ENCODE assay signal across 10 mouse cellular contexts in the genomic region with DNA sequence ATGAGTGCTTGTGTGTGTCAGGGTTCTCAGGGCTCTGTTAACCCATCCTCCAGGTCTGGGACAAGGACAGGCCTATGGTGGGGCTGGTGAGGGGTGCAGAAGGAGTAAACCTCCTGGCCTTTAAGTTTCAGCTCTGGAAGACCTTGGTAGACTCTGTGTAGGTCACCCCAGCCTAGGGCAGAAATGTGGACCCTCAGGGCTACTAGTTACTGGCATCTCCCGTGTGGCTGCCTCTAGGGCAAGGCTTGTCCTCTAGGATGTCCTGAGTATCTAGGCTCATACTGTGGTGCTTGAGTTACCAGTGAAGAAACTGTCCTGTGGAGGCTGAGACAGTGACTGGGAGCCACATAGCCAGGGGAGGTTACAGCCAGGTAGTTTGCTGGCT. TPM values are rescaled to one million over a fixed set of nuclear protein-coding genes. Genes with fewer than 3 reads are reported as not detected.
DNase-seq lines count a peak whose midpoint lies in the region; ATAC-seq and TF ChIP-seq lines count a peak whose summit lies in the region.
"Had no signal": no experiment of that assay in that cellular context is flagged by ENCODE, and none has a peak within 500 bp of the region (broad histone marks: within the 10 kb centered on the region; RNA-seq: fewer than 3 reads in every experiment).

No protein-coding gene starts in this region.

- peak overlapping the region; percentile 26 for H3K4me2 ChIP-seq in intestine, embryonic 14.5 days (ENCODE audit: low read length)
- H3K4me2 ChIP-seq in intestine, postnatal 0 days (replicated peaks; ENCODE audit: low read depth) = no peak overlapping the region
- no peak overlapping the region for H3K4me2 ChIP-seq in neural tube, embryonic 11.5 days (ENCODE audit: low read depth)
- peak overlapping the region; percentile 19; the same call in 1 of the 2 replicates for H3K4me2 ChIP-seq in intestine, embryonic 15.5 days (replicated peaks)
- H3K4me2 ChIP-seq in stomach, postnatal 0 days (replicated peaks; ENCODE audit: low read depth) = no peak overlapping the region

- no peak for TF ChIP-seq EP300 in stomach, postnatal 0 days (optimal IDR thresholded peaks at IDR 0.05)

- H3K9ac ChIP-seq in intestine, embryonic 14.5 days (ENCODE audit: low read length) = no peak overlapping the region
- no peak overlapping the region; the same call in 1 of the 2 replicates for H3K9ac ChIP-seq in intestine, postnatal 0 days (ENCODE audit: low read depth, low read length)
- H3K9ac ChIP-seq in neural tube, embryonic 11.5 days (ENCODE audit: low read length) = peak overlapping the region; percentile 39; the same call in 1 of the 2 replicates
- peak overlapping the region; percentile 31; the same call in 1 of the 2 replicates for H3K9ac ChIP-seq in intestine, embryonic 15.5 days
- no peak overlapping the region for H3K9ac ChIP-seq in stomach, postnatal 0 days (ENCODE audit: low read length)

- H3K36me3 ChIP-seq in intestine, embryonic 14.5 days (ENCODE audit: control insufficient read depth, insufficient read depth, low read length) = no peaks in the 10 kb centered on the region
- no peaks in the 10 kb centered on the region for H3K36me3 ChIP-seq in intestine, postnatal 0 days (ENCODE audit: control insufficient read depth, insufficient read depth)
- no peaks in the 10 kb centered on the region for H3K36me3 ChIP-seq in neural tube, embryonic 11.5 days (ENCODE audit: control insufficient read depth, insufficient read depth, low read length)
- no peaks in the 10 kb centered on the region for H3K36me3 ChIP-seq in intestine, embryonic 15.5 days
- no peaks in the 10 kb centered on the region for H3K36me3 ChIP-seq in stomach, postnatal 0 days (ENCODE audit: control insufficient read depth, insufficient read depth, low read length)

- H3K9me3 ChIP-seq in intestine, embryonic 14.5 days (ENCODE audit: control insufficient read depth, low read length) = no peaks in the 10 kb centered on the region
- H3K9me3 ChIP-seq in intestine, postnatal 0 days (ENCODE audit: control insufficient read depth) = no peaks in the 10 kb centered on the region
- H3K9me3 ChIP-seq in neural tube, embryonic 11.5 days (ENCODE audit: control insufficient read depth, low read length) = no peaks in the 10 kb centered on the region
- no peaks in the 10 kb centered on the region for H3K9me3 ChIP-seq in intestine, embryonic 15.5 days
- no peaks in the 10 kb centered on the region for H3K9me3 ChIP-seq in stomach, postnatal 0 days (ENCODE audit: control insufficient read depth, low read length)

- 48% methylated on average over 1 of the region's 1 CpGs for WGBS in intestine, embryonic 14.5 days
- WGBS in intestine, postnatal 0 days = 53% methylated on average over 1 of the region's 1 CpGs
- WGBS in neural tube, embryonic 11.5 days = 44% methylated on average over 1 of the region's 1 CpGs
- WGBS in intestine, embryonic 15.5 days = 39% methylated on average over 1 of the region's 1 CpGs
- WGBS in stomach, postnatal 0 days = 43% methylated on average over 1 of the region's 1 CpGs

- ATAC-seq in intestine, embryonic 14.5 days (replicated peaks; ENCODE audit: low FRiP score, low TSS enrichment, low read depth) = no peak
- no peak for ATAC-seq in intestine, postnatal 0 days
- ATAC-seq in neural tube, embryonic 11.5 days (ENCODE audit: insufficient read depth, low FRiP score, low TSS enrichment) = no peak
- ATAC-seq in intestine, embryonic 15.5 days = no peak
- no peak for ATAC-seq in stomach, postnatal 0 days (ENCODE audit: low FRiP score, low TSS enrichment)

- peak overlapping the region; percentile 70 for H3K27ac ChIP-seq in intestine, embryonic 14.5 days (ENCODE audit: low read depth)
- no peak overlapping the region for H3K27ac ChIP-seq in intestine, postnatal 0 days (ENCODE audit: low read depth, low read length)
- peak overlapping the region; percentile 70 for H3K27ac ChIP-seq in neural tube, embryonic 11.5 days (ENCODE audit: low read depth, low read length)
- H3K27ac ChIP-seq in intestine, embryonic 15.5 days = peak overlapping the region; percentile 81
- peak overlapping the region; percentile 5; the same call in 1 of the 2 replicates for H3K27ac ChIP-seq in stomach, postnatal 0 days (replicated peaks)
- H3K27ac ChIP-seq: left cerebral cortex, adult 2 months had no signal

- H3K27me3 ChIP-seq in intestine, embryonic 14.5 days (replicated peaks; ENCODE audit: control insufficient read depth, insufficient read depth, low read length) = no peaks in the 10 kb centered on the region
- no peaks in the 10 kb centered on the region for H3K27me3 ChIP-seq in intestine, postnatal 0 days (replicated peaks; ENCODE audit: control insufficient read depth, insufficient read depth, low read length)
- no peaks in the 10 kb centered on the region for H3K27me3 ChIP-seq in neural tube, embryonic 11.5 days (ENCODE audit: control insufficient read depth, insufficient read depth, low read length)
- no peaks in the 10 kb centered on the region for H3K27me3 ChIP-seq in intestine, embryonic 15.5 days (replicated peaks)
- H3K27me3 ChIP-seq in stomach, postnatal 0 days (ENCODE audit: control insufficient read depth, insufficient read depth, low read length) = no peaks in the 10 kb centered on the region

- no peak for TF ChIP-seq CTCF in intestine, postnatal 0 days (IDR thresholded peaks at IDR 0.05; ENCODE audit: low read depth)
- no peak for TF ChIP-seq CTCF in stomach, postnatal 0 days (IDR thresholded peaks at IDR 0.05; ENCODE audit: low read depth)

- peaks cover 90% of the 10 kb centered on the region for H3K4me1 ChIP-seq in intestine, embryonic 14.5 days (replicated peaks; ENCODE audit: control insufficient read depth, insufficient read depth, low read length)
- peaks cover 38% of the 10 kb centered on the region for H3K4me1 ChIP-seq in intestine, postnatal 0 days (replicated peaks; ENCODE audit: control insufficient read depth, insufficient read depth, low read length)
- peaks cover 87% of the 10 kb centered on the region for H3K4me1 ChIP-seq in neural tube, embryonic 11.5 days (ENCODE audit: control insufficient read depth, insufficient read depth, low read length)
- H3K4me1 ChIP-seq in intestine, embryonic 15.5 days (replicated peaks) = peaks cover 98% of the 10 kb centered on the region
- peaks cover 19% of the 10 kb centered on the region for H3K4me1 ChIP-seq in stomach, postnatal 0 days (replicated peaks; ENCODE audit: control insufficient read depth, insufficient read depth)

- no peak for DNase-seq in intestine, embryonic 14.5 days (ENCODE audit: low spot score)
- DNase-seq in neural tube, embryonic 11.5 days (ENCODE audit: low spot score) = no peak
- no peak for DNase-seq in neural tube, embryonic 10.5 days (ENCODE audit: extremely low spot score, low spot score)
- DNase-seq in stomach, postnatal 0 days (ENCODE audit: low spot score) = no peak
- DNase-seq in ovary, postnatal 36 days (ENCODE audit: low spot score) = no peak
- DNase-seq in cerebellum, adult 8-10 months = no peak
- DNase-seq: cerebellum, adult 11-12 months had no signal

- H3K4me3 ChIP-seq in intestine, embryonic 14.5 days (ENCODE audit: low read depth, low read length) = no peak overlapping the region
- H3K4me3 ChIP-seq in intestine, postnatal 0 days (ENCODE audit: low read depth, low read length) = no peak overlapping the region
- no peak overlapping the region for H3K4me3 ChIP-seq in neural tube, embryonic 11.5 days (ENCODE audit: low read depth, low read length)
- H3K4me3 ChIP-seq in intestine, embryonic 15.5 days (replicated peaks) = no peak overlapping the region
- H3K4me3 ChIP-seq in stomach, postnatal 0 days (ENCODE audit: low read depth, low read length) = no peak overlapping the region
- H3K4me3 ChIP-seq: left cerebral cortex, adult 2 months had no signal

RNA-seq across cellular contexts. Expression of a gene that starts 8.9 kb away (rescaled TPM):
- 29.0 and 31.0 TPM in 2 replicates for polyA plus RNA-seq in intestine, embryonic 14.5 days (2014; fragmentation: Nextera tagmentation; extraction: Ambion mirVana)
- 9.2 and 10.5 TPM in 2 replicates for polyA plus RNA-seq in intestine, postnatal 0 days (2015; fragmentation: Nextera tagmentation; extraction: Ambion mirVana)
- 32.4 and 37.0 TPM in 2 replicates for polyA plus RNA-seq in neural tube, embryonic 11.5 days (2014; fragmentation: Nextera tagmentation; extraction: Ambion mirVana)
- polyA plus RNA-seq in intestine, embryonic 15.5 days (2015; fragmentation: Nextera tagmentation; extraction: Ambion mirVana) = 21.4 and 23.5 TPM in 2 replicates
- polyA plus RNA-seq in stomach, postnatal 0 days (2015; fragmentation: Nextera tagmentation; extraction: Ambion mirVana) = 11.6 and 11.7 TPM in 2 replicates

RNA-seq across cellular contexts. Expression of a gene that starts 21.3 kb away (rescaled TPM):
- 80.5 and 85.9 TPM in 2 replicates for polyA plus RNA-seq in intestine, embryonic 14.5 days (2014; fragmentation: Nextera tagmentation; extraction: Ambion mirVana)
- polyA plus RNA-seq in intestine, postnatal 0 days (2015; fragmentation: Nextera tagmentation; extraction: Ambion mirVana) = 63.3 and 72.1 TPM in 2 replicates
- 94.3 and 108 TPM in 2 replicates for polyA plus RNA-seq in neural tube, embryonic 11.5 days (2014; fragmentation: Nextera tagmentation; extraction: Ambion mirVana)
- 74.5 and 84.3 TPM in 2 replicates for polyA plus RNA-seq in intestine, embryonic 15.5 days (2015; fragmentation: Nextera tagmentation; extraction: Ambion mirVana)
- 65.4 and 71.9 TPM in 2 replicates for polyA plus RNA-seq in stomach, postnatal 0 days (2015; fragmentation: Nextera tagmentation; extraction: Ambion mirVana)

RNA-seq across cellular contexts. Expression of a gene that starts 36.3 kb away (rescaled TPM):
- 15.9 and 17.1 TPM in 2 replicates for polyA plus RNA-seq in intestine, embryonic 14.5 days (2014; fragmentation: Nextera tagmentation; extraction: Ambion mirVana)
- 5.0 and 5.3 TPM in 2 replicates for polyA plus RNA-seq in intestine, postnatal 0 days (2015; fragmentation: Nextera tagmentation; extraction: Ambion mirVana)
- 10.5 and 11.1 TPM in 2 replicates for polyA plus RNA-seq in neural tube, embryonic 11.5 days (2014; fragmentation: Nextera tagmentation; extraction: Ambion mirVana)
- 14.1 and 15.1 TPM in 2 replicates for polyA plus RNA-seq in intestine, embryonic 15.5 days (2015; fragmentation: Nextera tagmentation; extraction: Ambion mirVana)
- polyA plus RNA-seq in stomach, postnatal 0 days (2015; fragmentation: Nextera tagmentation; extraction: Ambion mirVana) = 8.8 and 9.6 TPM in 2 replicates

RNA-seq across cellular contexts. Expression of a gene that starts 36.3 kb away (rescaled TPM):
- polyA plus RNA-seq in intestine, embryonic 14.5 days (2014; fragmentation: Nextera tagmentation; extraction: Ambion mirVana) = 71.6 and 75.3 TPM in 2 replicates
- polyA plus RNA-seq in intestine, postnatal 0 days (2015; fragmentation: Nextera tagmentation; extraction: Ambion mirVana) = 37.9 and 38.6 TPM in 2 replicates
- 54.2 and 56.6 TPM in 2 replicates for polyA plus RNA-seq in neural tube, embryonic 11.5 days (2014; fragmentation: Nextera tagmentation; extraction: Ambion mirVana)
- polyA plus RNA-seq in intestine, embryonic 15.5 days (2015; fragmentation: Nextera tagmentation; extraction: Ambion mirVana) = 86.5 and 92.1 TPM in 2 replicates
- 47.0 and 49.2 TPM in 2 replicates for polyA plus RNA-seq in stomach, postnatal 0 days (2015; fragmentation: Nextera tagmentation; extraction: Ambion mirVana)

RNA-seq across cellular contexts. Expression of a gene that starts 43.8 kb away (rescaled TPM):
- 27.6 and 30.0 TPM in 2 replicates for polyA plus RNA-seq in intestine, embryonic 14.5 days (2014; fragmentation: Nextera tagmentation; extraction: Ambion mirVana)
- 9.3 and 10.8 TPM in 2 replicates for polyA plus RNA-seq in intestine, postnatal 0 days (2015; fragmentation: Nextera tagmentation; extraction: Ambion mirVana)
- 16.1 and 17.8 TPM in 2 replicates for polyA plus RNA-seq in neural tube, embryonic 11.5 days (2014; fragmentation: Nextera tagmentation; extraction: Ambion mirVana)
- polyA plus RNA-seq in intestine, embryonic 15.5 days (2015; fragmentation: Nextera tagmentation; extraction: Ambion mirVana) = 27.9 and 28.8 TPM in 2 replicates
- 8.9 and 10.6 TPM in 2 replicates for polyA plus RNA-seq in stomach, postnatal 0 days (2015; fragmentation: Nextera tagmentation; extraction: Ambion mirVana)

Comparison
In these comparisons a context has a peak if more than half of its experiments do, and no peak if none do; other contexts are left out.
1. H3K4me2 ChIP-seq: peak in intestine, embryonic 14.5 days (single experiment) and intestine, embryonic 15.5 days (single experiment); none in intestine, postnatal 0 days (single experiment), neural tube, embryonic 11.5 days (single experiment) and stomach, postnatal 0 days (single experiment).
2. H3K9ac ChIP-seq: peak in neural tube, embryonic 11.5 days (single experiment) and intestine, embryonic 15.5 days (single experiment); none in intestine, embryonic 14.5 days (single experiment), intestine, postnatal 0 days (single experiment) and stomach, postnatal 0 days (single experiment).